Comparison of ENCODE assay signal across 8 mouse cellular contexts in genomic region chr7:99332774-99333480, GRCm38 (mm10). TPM values are rescaled to one million over a fixed set of nuclear protein-coding genes. Genes with fewer than 3 reads are reported as not detected.
DNase-seq lines count a peak whose midpoint lies in the region; ATAC-seq lines count a peak whose summit lies in the region.

No protein-coding gene starts in this region.

- 0 out of 2 replicates have a peak, but pooled peaks cover 3% of the 10 kb centered on the region for H3K9me3 ChIP-seq in hindbrain, embryonic 10.5 days

- no peaks in the 10 kb centered on the region for H3K27me3 ChIP-seq in hindbrain, embryonic 10.5 days (ENCODE audit: insufficient read depth, poor library complexity, severe bottlenecking)

- H3K36me3 ChIP-seq in hindbrain, embryonic 10.5 days = peaks cover 28% of the 10 kb centered on the region

- no peak overlapping the region for H3K4me3 ChIP-seq in hindbrain, embryonic 10.5 days

- H3K27ac ChIP-seq in hindbrain, embryonic 10.5 days = peak overlapping the region; percentile 72

- DNase-seq in MN1 (ENCODE audit: low spot score) = peak; percentile 79
- peak; percentile 61 for DNase-seq in cerebellum, adult 8-10 months
- DNase-seq in hindbrain, embryonic 10.5 days (ENCODE audit: low spot score) = peak; percentile 85
- peak; percentile 52 for DNase-seq in layer of hippocampus, adult 9-10 months (ENCODE audit: low spot score)
- DNase-seq in lung, postnatal 14 days = peak; percentile 95
- peak; percentile 63 to 81 for DNase-seq in right cerebral cortex, postnatal 10 days (ENCODE audit: low spot score in 2 of 2)
- peak; percentile 89 for DNase-seq in urinary bladder, postnatal 14 days (ENCODE audit: low spot score)

- ATAC-seq in frontal cortex, adult (ENCODE audit: low TSS enrichment) = peak; percentile 66; the same call in 1 of the 2 replicates

- 50% methylated on average over 12 of the region's 12 CpGs for WGBS in hindbrain, embryonic 10.5 days

- peaks cover 30% of the 10 kb centered on the region for H3K4me1 ChIP-seq in hindbrain, embryonic 10.5 days (replicated peaks)

RNA-seq across cellular contexts. Expression of gene Serpinh1, which starts 20.1 kb away (rescaled TPM):
- polyA plus RNA-seq in hindbrain, embryonic 10.5 days (2016; fragmentation: Nextera tagmentation; extraction: Ambion mirVana) = 861 and 996 TPM in 2 replicates

RNA-seq across cellular contexts. Expression of gene Gdpd5, which starts 48.3 kb away (rescaled TPM):
- 33.8 and 43.8 TPM in 2 replicates for polyA plus RNA-seq in hindbrain, embryonic 10.5 days (2016; fragmentation: Nextera tagmentation; extraction: Ambion mirVana)
